Mouse (Mus musculus) spleen, postnatal 14 days (tissue): ENCODE measurements around the gene Fgf12.

Source experiments
- DNase-seq, 2 experiments: peaks; one replicate each; pipeline ENCODE4 v3.0.0; 2021 to 2022; ENCODE audit warnings: low spot score in 2 of 2

Gene Fgf12

GRCm38 (mm10) chr16:28752638-28753118 is at the start of gene Fgf12:
Gene Fgf12 (minus strand): TSS chr16:28753068.
- DNase-seq = no peak

DNA sequence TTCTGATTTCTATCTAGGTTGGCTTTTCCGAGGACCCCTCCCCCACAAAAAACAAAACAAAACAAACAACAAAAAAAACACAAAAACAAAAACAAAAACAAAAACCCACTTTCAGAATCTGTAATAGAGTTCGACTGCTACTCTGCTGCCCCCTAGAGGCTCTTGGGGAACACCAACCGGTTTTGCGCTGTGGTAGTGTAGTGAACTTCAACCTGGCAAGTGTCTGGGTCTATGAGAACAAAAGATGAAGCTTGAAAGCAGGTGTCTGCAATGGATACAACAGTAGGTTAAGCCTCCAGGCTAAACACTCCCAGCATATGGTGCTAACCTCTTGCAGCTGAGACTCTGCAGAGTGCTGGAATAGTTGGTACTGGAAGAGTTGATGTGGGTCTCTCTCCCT is 40.2 kb upstream of the Fgf12 start:
- DNase-seq = no peak

- no peak for DNase-seq
Observed at GRCm38 (mm10) chr16:28770276-28770675, 17.4 kb upstream of the Fgf12 start.

- no peak for DNase-seq
Observed at GRCm38 (mm10) chr16:28761417-28761976, 8.6 kb upstream of the Fgf12 start.

GRCm38 (mm10) chr16:28753124-28753917 is 453 bp upstream of the Fgf12 start:
- no peak for DNase-seq

- no peak for DNase-seq
Observed at GRCm38 (mm10) chr16:28734461-28734860, 18.4 kb downstream of the Fgf12 start.

DNA sequence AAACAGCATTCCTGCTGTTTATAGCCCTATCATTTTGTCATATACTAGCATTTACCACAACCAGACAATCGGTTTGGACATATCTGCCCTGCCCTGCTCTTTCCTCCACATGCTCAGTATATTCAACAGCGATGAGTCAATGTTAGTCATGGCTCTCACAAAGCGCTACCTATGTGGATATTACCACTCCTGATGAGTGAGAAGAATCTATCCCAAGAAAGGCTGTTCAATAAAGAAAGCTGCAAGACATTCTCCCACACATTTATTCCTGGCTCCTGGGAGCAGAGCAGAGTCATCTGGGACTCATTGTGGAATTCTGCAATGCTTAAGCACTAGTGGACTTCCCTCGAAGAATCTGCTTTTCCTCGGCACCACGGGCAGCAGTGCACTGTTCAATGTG is 26.1 kb downstream of the Fgf12 start:
- no peak for DNase-seq

DNA sequence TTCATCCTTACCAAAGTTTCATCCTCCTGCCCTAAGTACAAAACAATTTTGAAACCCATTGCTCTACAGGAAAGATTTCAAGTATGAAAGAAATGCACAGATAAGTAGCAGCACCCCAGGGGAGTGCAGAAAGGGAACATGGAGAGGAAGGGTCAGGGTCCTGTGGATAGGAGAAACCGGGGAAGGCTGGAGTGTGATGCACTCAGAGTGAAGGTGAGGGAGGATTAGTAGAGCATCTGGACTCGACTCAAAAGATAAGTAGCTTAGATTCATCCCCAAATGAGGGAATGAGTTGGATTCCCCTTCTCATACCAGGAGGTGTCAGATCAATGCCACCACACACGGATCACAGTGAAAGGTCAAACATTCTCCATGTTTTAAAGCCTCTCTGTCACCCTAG is 46.2 kb downstream of the Fgf12 start:
- no peak for DNase-seq

DNA sequence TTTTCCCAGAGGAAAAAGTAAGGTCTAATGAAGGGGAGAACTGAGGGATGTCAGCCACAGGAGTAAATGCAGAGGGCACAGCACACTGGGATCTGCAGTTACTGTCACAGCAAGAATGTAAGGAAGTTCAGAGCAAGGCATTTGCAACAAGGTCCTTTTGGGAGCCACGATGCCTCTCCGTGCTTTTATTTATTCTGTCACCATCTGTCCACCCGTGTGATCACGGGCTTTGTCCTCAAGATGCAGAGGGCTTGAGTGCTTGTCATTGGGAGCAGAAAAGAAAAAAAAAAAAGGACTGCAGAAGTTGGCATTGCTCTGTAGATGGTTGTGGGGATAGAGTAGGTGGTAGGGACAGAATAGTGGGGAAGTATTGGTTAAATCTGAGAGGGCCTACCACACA is 52.5 kb downstream of the Fgf12 start:
- DNase-seq = no peak

- DNase-seq = no peak
Observed at GRCm38 (mm10) chr16:28696851-28697250, 56.0 kb downstream of the Fgf12 start.

DNA sequence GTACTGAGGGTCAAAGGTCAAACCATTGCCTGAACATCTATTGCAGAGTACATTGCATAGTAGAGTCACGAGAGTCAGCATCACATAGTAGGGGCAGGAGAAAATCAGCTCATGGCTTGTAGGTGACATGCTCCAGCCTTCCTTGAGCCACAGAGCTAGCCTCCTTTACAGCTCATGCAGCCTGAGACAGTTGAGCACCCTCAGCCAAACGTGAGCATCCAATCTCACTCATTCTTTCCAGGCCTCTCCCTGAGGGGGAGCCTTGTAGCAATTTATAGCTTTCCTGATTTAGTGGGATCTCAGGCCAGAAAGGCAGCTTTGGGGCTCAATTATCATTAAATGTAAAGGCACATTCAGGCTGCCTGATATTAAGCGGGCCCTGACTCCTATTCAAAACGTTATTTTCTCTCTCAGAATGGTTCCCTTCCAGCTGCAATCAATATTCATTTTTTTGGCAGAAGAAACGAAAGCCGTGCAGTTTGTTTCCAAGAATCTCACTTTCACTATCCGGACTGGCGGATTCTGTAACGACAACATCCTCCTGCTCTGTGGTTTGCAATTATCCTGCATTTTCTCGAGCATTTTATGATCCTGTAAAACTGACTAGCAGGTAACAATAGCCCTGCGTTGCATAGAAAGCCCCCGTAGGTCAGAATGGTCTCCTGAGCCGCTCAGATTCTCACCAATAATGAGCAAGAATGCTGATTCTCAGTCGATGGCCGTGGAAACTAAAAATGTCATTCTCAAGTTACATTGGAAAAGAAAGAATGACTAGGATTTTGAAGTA is 58.6 kb downstream of the Fgf12 start:
- DNase-seq = no peak

- no peak for DNase-seq
Observed at GRCm38 (mm10) chr16:28688861-28689385, 63.9 kb downstream of the Fgf12 start.

DNA sequence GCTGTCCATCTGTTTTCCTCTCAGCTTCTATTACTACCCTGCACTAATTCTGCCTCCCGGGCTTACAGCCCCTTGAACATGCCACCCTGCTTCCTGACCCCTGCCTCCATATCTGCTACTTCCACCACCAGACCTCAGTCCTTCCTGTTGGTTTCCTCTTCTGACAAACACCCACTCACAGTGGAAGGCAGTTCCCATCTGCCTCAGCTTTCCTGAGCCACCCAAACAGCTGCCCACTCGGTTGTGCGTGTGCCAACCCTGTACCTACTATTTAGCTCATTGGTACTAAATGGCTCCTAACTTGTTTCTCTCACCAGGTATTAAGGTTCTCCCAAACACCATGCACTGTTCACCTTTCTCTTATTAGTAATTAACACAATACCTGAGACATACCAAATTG is 71.2 kb downstream of the Fgf12 start:
- no peak for DNase-seq

- no peak for DNase-seq
Observed at GRCm38 (mm10) chr16:28668815-28669347, 84.0 kb downstream of the Fgf12 start.

DNA sequence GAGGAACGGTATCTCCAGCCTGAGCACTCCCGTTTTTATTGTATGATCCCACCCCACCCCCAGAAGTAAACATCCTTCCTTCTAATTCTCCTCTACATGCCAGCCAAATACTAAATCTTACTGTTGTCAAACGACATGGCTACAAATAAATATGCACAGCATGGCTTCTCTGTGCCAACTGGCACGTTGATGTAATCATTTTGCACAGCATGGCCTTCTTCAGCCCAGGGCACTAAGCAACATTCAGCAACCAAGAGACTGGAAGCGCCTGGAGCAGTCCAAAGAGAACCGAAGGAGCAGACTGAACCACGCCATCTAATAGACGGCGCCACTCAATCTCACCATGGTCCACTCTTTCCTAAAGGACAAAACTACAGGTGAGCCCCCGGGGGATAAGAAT is 100.2 kb downstream of the Fgf12 start:
- DNase-seq = no peak

DNA sequence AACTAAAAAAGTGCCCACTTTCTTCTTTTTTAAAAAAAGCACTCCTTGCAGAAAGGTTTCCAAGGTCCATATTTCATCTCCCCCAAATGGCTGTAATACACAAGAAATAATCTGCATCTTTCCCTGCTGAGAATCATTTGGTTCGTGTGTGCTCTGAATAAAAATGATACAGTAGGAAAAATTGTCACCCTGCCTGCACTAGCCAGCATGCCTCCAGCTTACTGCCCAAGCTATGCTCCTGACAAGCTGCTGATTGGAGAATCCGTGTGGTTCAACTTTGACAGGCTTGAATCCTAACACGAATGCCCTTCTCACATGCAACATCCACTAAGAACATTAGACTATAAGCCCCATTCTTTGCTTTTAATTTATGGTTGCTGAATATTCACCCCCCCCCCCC is 102.3 kb downstream of the Fgf12 start:
- DNase-seq = no peak

- no peak for DNase-seq
Observed at GRCm38 (mm10) chr16:28645030-28645429, 107.8 kb downstream of the Fgf12 start.

DNA sequence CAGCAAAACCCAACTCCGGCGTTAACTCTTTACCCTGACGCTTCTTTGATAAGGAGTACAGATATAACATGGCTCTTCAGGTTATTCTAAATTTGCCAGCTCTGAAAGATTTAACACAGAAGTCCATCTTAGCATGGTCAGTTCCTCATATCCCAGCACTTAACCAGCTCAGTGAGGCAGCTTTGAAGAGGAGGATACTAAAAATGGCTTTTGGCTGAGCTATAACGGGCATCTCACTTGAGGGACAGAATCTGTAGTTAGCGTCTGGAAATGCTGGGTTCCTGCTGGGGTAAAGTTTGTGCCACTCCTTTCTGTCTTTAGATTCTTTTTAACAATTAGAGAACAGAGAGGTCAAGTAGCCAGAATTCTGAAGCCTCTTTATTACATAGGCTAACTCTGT is 121.1 kb downstream of the Fgf12 start:
- no peak for DNase-seq

DNA sequence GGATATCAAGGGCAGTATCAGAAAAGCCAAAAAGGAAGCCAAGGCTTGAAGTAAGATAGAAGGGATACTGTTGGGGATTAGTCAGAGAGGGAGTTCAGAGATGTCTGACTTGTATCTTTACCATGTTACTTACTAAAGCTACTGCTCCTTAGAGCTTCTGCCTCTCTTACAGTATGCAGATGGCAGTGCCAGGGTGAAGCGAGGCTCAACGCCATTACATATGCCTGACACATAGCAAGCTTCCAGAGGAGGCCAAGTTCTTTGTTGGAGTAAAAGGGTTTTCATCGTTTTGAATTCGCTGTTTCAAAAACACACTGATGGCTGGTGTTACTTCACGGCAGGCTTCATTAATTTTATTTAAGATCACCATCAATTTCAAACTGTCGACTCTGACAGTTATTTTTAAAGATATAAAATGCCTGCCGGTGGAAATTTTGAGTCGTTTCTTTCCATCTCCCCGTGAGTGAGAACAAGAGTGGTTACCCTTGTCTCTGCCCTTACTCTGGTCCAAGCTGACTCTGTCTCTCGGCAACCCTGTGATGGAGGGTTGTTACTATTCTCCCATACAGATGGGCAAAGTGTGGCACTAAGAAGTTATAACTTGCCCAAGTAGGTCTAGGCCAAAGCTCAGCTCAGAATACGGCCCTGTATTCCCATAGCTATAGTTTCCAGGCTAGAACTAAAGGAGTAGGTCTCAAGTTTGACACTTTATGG is 121.9 kb downstream of the Fgf12 start:
- no peak for DNase-seq

DNA sequence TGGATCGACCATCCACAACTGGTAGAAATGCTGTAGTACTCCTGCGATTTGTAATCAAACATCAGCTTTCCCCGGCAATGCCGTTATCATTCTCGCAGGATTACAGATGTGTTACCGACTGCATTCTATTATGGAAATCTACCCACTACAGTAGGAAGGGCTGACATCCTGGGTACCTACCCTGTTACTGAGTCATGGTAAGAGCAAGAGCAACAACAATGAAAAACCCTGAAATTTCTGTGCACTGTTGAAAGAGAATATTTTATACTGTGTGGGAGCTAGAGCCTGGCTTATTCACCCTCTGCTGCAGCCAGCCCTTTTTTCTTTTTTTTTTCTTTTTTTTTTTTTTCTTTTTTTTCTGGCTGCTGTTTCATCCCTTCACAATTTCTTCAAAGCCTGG is 126.6 kb downstream of the Fgf12 start:
- no peak for DNase-seq

DNA sequence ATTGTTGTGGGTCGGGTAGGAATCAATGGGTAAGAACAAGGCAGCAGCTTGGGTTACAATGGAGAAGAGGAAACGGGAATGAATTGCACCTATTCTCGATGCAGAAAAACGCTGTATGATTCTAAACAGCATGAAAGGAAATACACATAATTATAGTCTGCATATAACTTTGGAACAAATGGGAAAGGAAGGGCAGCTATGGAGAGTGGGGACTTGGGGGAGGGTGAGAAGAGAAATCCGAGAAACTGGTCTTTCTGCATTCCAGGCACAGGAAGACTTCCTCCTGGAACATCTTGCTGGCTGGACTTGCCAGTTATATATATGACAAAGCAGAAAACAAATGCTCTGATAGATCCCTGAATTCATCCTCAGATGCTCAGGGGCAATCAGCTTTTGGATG is 127.2 kb downstream of the Fgf12 start:
- no peak for DNase-seq

DNA sequence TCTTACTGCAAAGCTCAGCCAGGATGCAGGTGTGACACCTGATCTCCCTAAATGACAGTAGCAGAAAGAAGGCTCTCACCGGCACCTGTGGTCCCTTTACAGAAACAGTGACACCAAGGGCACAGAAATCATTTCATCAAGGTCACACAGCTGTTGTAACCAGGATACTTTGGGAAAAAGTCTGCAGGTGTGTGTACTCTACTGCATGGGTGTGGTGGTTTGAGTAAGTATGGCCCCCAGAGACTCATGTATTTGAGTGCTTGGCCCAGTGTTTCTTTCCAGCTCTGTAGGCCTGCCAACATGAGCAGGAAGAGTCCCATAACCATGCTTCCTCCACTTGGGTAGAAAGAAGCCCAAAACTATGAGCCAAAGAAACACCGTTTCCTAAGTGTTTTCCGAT is 138.5 kb downstream of the Fgf12 start:
- no peak for DNase-seq
